Mouse (Mus musculus): ENCODE measurements around the gene Fam43a.

The Fam43a gene

DNA sequence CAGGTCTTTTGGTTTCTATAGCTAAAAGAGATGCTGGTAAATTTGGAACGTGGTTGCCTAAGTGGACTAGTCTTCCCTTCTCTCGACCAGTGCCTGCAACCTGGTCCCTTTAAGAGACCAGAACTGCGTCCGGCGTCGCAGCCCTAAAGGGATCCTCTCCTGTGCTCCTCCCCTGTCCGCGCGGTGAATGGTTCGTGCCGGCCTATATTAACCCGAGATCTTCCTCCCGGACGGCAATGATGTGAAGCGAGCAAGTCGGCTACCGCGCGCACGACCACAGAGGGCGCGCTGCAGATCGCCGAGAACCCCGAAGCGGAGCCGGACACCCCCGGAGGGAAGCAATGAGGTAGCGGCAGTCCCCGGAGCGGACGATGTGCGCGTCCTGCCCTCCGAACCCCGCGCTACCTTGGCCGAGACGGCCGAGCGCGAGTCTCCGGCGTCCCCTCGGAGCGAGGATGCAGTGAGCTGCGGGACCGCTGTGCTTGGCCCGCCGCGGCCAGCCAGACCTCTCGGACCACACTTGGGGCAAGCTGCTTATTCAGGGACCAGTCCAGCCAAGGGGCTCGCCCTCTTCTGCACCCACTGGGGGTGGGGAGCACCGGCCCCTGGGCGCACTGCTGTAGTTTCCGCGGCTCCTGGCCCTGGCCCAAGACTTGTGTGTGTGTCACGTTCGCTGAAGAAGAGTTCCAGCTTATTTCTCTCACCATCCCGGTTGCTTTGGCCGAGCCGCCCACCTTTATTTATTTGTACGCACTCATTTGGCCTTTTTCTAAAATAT is at the start of gene Fam43a:
Gene Fam43a (plus strand): TSS at position 233 of the 778 bp plus-strand sequence.
- peak; percentile 67 for DNase-seq (ENCODE audit: low spot score)

DNA sequence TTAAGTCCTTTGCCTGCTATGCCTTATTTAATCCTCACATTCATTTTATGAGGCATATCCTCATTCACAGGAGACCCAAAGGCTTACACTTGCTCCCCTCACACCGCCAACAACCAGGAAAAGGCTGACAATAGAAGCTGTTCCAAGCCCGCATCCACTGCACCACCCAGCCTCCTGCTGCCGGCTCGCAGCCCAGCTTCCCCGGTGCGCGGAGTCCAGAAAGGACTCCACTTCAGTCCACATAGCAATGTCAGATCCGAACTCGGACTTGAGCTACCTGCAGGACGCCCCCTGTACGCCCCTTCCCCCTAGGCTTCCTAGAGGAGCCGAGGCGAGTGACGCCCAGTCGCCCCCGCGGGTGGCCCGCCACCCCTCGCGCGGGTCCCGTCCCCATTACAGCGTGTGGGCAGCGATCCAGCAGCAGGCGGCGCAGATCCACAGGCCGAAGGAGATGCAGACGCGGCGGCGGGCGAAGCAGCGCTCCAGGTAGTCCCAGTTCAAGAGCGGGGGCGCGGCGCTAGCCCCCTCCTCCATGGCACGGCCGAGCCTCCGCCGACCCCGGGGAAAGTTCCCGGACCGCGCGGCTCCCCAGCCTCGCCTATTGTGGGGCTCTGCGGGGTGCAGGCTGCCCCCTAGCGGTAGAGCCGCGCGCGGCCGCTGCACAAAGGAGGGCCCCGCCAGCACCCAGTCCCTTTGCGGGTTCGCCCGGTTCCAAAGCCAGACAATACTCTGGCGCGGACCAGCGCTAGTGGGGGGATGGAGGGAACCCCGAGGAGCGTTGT is 49.4 kb upstream of the Fam43a start:
- peak; percentile 68 for DNase-seq (ENCODE audit: low spot score)

DNA sequence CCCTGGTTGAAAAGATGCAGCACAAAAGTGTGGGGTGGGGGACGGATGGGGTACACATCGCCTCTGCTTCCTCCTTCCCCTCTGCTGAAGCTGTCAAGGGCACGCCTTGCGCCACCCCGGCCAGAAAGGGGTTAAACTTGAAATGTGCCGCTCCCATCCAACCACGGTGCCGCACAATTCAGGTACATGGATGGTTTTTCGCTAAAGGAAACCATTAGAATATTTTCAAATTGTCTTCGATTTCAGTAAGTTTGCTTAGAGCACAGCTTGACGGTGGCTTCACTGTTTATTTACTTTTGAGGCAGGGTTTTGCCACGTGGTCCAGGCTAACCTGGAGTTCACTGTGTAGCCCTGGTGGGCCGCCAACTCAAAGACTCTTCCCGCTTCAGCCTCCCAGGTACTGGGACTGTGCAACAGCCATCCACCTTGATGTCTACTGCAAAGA is 48.8 kb upstream of the Fam43a start, which contains the start of gene Tmem44:
Gene Tmem44 (minus strand): TSS at position 95 of the 445 bp plus-strand sequence.
- DNase-seq (ENCODE audit: low spot score): no peak

DNA sequence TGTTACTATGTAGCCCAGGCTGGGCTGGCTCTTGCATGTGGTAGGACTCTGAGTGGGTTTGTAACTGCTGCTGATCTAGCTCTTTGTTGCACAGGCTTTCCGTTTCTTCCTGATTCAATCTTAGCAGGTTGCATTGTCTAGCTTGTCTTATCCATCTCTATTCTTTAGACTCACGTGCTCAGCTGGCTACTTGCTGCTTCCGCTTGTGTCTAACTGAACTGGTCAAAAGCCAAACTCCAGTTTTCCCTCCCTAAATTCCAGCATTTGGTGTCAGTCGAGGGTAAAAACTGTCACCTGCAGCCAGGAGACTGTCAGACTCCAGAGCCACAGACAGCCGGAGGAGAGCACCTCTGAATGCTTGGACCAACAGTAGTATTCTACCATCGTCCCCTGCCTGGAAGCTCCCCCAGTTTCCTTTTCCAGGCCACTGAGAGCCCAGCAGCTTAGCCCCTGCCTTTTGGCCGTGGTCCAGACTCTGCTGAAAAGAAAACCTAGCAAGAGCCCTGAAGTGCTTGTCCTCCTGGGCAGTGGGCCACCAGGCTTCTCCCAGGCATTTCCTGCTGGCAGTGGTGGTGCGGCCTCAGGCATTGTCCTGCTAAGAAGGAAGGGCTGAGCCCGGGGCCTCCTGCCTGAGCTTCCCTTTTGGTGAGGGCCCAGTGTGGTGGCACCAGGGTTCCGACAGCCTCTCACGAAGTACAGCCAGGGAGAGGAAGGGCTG is 46.7 kb upstream of the Fam43a start:
- DNase-seq (ENCODE audit: low spot score): no peak

DNA sequence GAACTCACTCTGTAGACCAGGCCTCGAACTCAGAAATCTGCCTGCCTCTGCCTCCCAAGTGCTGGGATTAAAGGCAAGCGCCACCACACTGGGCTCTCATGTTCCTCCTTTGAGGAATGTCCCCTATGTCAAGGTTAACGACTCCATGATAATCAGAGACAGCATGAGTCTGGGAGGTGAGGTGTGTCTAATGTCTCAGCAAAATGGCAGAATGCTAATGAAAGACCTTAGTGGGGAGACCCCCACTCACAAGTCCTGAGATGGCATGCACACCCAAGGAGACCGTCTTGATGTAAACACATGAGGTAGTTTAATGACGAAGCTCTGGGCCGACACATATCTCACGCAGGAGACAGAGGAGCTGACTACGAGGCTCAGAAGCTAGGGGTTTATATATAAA is 45.4 kb upstream of the Fam43a start:
- DNase-seq (ENCODE audit: low spot score): no peak

DNA sequence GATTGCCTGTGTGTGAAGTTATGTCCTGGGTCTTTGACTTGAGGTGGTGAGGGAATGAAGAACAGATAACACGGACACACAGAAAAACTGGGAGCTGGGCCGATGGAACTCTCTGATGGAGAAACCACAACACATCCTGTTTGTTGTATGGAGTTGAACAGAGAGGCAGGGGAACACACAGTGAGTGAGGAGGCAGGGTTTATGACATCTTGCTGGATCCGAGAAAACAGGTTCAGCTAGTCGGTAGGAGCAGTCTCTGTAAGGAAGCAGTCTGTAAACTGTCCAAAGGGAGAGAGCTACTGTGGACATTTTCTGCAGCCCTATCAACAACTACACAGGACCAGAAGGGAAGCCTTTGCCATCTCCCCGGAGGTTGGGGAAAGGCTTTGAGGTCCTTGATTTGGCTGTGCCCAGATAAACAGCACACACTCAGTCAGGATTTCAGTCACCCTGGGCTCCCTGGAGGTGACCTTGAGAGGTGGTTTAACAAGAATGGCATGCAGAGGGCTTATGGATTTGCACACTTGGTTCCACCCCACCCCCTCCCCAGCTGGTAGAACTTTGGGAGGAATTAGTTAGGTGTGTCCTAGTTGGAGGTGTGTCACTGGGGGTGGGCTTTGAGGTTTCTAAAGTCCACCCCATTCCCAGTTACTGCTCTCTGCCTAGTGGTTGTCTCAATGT is 40.1 kb upstream of the Fam43a start:
- DNase-seq (ENCODE audit: low spot score): no peak

DNA sequence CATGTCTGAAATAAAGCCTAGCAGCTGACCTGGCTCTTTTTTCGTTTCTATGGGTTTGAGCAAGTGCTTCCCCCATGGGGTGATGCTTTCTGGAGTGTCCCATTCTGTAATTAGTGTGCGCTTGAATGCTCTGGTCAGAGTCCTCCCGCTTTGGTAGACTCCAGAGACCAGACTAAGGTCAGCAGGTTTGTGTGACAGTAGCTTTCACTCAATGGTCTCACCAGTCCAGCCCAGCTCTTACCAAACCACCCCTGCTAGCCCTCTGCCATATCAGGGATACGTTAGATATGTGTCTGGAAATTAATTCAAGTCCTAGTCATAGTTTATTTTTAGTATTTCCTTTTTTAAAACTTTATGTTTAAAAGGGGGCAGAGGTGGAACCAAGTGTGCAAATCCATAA is 38.9 kb upstream of the Fam43a start:
- no peak for DNase-seq (ENCODE audit: low spot score)

DNA sequence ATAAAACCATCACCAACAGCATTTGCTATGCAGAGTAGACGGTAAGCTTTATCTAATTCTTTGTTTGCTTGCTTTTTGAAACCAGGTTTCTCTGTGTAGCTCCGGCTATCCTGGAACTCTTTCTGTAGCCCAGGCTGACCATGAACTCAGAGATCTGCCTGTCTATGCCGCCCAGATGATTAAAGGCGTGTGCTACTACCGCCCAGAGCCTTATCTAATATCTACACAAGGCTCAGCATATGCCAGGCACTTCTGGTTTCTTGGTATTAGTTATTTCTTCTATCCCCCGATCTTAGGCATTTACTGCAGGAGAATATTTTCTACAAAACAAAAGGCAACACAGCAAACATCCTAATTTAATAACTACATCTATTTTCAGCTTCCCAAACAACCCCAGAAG is 33.9 kb upstream of the Fam43a start:
- peak; percentile 11 for DNase-seq (ENCODE audit: low spot score)

DNA sequence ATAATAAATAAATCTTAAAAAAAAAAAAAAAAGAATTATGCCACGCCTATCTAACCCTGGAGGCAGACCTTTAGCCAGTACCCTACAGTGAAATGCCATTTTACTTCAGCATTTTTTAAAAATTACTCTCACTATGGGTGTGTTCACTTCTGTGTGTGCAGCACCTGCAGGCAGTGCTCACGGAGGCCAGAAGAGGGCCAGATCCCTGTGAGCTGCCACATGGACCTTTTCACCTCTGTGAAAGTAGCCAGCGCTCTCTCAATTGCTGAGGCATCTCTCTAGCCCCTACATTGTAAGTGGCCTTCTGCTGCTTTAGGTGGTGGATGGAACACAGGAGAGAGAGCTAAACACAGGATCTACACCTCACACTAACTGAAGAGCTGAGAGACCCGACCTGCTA is 29.4 kb upstream of the Fam43a start:
- no peak for DNase-seq (ENCODE audit: low spot score)

DNA sequence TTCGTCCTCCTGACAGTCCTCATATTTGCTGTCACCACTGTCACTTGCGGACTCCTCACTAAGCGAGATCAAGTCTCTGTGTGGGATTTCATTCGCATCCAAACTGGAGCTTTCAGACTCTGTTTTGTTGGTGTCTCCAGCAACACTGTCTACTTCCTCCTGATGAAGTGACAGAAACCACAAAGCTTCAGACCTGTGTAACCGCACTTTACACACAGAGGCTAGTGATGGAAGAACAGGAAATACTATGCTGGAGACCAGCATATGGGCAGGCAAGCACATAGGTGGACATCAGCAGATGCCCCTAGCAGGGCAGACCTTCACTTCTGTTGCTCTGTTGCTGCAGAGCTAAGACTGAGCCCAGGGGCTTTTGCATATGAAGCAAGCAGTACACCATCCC is 28.1 kb upstream of the Fam43a start:
- DNase-seq (ENCODE audit: low spot score): no peak

DNA sequence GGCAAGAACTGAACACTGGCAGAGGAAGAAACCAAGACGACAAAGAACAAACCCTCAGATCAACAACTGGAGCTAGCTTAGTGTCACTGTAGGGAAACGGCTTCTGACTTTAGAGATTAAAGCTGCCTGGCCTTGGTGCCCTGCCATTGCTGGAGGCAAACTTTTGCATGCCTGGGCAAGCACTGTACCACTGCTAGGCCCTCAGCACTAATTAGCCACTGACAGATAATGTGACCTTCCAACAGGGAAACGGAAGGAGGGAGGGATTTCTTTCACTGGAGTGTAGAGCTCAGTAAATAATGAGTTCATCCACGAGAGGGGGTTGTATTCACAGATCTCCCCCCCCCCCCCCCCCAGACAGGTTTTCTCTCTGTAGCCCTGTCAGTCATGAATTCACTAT is 27.3 kb upstream of the Fam43a start:
- no peak for DNase-seq (ENCODE audit: low spot score)

DNA sequence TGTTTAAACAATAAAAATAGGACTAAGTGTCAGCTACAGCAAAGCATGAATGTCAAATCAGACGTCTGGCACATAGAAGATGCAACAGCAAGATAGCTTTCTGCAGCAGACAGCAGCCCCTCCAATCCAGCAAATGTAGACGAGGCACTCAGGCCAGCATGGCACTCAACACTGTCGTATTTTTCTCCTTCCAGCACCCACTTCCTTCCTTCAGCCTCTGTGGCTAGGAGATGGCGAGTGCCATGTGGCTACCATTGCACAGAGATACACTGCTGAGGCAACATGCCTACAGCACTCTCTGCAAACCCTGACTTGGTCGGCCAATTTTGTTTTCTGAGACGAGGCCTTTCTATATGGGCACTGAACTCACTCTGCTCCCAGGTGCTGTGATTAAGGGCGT is 23.7 kb upstream of the Fam43a start:
- DNase-seq (ENCODE audit: low spot score): no peak

DNA sequence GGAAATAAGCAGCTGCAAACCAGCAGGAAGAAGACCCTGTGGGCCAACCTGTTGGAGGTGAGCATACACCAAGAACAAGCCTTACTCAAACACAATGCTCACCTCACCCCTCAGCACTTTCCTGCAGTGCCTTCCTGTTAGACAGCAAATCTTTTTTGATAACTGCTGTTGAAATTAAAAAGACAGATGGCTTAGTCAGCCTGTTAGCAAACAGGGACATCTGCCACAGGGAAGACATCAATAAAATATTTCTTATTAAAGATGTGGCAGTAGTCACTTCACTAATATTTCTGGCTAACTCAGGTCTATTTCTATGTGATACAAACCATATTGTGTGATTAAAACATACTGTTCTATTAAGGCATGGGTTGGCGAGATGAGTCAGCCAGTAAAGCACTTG is 23.1 kb upstream of the Fam43a start:
- no peak for DNase-seq (ENCODE audit: low spot score)

DNA sequence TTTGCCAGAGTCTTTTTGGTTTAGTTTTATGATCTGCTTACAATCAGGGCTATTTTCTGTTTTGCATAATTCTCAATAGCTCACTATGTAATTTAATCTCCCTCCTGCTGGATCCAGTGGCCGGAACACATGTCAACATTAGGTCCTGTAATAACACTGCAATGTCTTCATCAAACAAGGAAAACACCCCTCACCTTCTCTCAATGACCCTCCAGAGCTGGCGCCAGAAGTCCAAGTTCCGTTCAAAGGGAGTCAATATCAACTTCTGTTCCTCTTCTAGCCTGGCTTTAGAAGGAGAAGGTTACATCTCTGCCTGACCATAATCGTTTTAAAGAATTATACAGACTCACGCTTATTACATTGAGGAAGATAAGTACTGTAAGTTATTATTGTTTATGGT is 18.8 kb upstream of the Fam43a start:
- no peak for DNase-seq (ENCODE audit: low spot score)

DNA sequence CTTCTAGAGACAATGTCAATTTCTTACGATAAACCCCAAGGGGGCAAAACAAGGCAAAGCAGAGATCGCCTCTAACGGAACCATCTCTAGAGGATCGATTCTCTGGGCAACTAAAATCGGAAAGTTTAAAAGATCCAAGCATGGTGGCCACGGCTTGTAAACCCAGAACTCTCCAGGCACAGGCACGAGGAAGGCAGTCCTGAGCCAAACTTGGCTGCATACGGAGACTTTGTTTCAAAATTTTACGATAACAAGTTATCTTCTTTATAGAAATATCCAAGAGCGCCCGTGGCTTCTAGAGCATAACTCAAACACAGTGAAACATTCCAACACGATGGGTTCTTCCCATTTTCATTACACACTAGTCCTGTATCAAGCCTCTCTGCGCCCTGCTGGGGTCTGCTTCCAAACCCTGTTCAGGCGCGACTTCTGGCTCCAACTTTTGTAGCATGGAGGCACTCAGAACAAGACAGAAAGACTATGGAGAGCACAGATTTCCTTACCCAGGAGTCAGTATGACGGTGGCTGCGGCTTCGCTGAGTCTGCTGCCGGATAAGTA is 12.5 kb upstream of the Fam43a start:
- no peak for DNase-seq (ENCODE audit: low spot score)

DNA sequence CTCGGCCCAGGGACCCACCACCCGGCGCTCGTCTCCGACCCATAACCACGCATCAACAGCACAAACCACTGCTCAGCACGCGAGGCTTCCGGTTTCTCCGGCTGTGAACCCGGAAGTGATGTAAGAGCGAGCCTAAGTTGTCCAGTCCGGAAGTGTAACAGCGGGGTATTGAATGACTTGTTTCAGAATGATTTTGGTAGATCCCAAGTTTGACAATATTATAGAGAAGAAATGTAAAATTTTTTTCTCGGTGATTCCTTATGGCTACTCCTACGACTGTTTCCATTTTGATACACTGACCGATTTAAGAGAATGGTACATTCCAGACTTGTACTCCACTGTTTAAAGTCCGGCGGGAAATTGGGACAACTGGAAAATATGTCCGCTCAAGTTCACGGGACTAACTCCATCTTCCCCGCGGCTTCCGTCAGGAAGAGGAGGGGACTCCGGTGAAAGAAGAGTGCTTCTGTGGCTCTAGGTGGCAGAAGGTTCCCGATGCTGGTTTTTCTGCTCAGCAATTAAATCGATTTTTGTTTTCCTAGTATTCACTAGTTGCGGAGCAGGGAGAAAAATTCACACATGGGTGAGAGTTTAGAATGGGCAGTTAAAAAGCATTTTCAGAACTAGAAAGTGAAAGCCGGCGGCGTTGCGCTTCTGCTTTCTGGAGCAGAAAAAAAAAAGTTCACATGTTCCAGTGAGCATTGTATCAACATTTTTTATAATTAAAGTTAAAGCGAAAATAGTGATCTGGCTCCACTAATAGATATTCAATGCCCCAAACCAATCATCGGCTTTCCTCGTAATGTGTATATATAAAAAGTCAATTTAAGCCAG is 11.8 kb upstream of the Fam43a start, which contains the start of gene Lsg1:
Gene Lsg1 (minus strand): TSS at position 99 of the 834 bp plus-strand sequence.
- peak; percentile 76 for DNase-seq (ENCODE audit: low spot score)

DNA sequence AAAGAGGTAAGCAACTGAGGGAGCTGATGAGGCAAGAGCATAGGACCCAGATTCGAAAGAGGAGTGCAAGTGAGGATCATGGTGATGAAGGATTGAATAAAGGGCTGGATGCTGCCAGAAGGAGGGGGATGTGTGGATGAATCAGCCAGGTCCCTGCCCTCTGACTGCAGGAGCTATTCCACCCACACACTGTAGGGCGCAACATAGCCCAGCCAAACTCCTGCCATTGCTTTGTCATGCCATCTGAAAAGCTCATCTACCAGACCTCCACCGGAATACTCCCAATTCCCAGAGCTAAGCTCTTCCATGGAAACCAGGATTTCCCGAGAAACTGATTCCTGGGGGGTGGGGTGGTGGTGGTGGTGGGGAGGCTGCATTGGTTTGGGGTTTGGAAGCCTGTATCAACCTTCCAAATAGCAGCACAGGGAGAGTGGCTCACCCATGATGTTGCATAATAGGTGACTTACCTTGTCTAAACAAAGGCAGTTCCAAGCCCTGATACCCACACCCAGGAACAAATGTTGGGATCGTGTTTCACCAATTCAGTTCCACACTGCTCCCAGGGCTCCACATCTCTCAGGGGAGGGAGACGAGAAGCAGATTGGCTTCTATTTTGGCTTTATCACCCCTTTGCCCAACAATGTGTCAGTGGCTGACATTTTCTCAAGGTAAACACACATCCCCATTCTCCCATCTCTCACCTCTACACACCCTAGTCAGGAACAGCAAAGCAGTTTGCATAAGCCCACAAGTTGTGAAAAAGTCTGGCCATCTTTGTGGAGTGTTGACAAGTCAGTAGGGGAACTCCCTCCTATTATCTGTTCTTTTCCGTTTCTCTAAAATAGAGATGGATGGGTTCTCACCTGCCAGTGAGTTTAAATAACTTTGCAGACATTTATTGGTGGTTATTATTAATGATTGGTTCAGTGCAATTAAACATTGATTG is 9.0 kb upstream of the Fam43a start:
- DNase-seq (ENCODE audit: low spot score): no peak

DNA sequence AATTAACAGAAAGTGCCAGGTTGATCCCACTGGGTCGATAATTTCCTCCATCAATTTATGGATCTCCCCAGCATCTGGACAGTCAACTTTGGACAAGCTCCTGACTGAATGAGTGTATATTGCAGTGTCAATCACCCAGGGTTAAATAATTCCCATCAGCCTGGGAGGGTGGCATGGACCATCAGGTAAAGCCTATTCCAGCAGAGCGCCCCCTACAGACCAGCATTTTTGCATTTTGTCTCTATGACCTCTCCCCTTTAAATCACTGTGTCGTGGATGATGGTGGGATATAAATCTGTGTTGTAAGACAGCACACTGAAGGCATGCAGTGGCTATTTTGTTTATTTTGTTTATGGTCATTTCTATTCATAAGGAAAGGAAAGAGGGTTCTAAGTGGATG is 7.5 kb upstream of the Fam43a start:
- no peak for DNase-seq (ENCODE audit: low spot score)

DNA sequence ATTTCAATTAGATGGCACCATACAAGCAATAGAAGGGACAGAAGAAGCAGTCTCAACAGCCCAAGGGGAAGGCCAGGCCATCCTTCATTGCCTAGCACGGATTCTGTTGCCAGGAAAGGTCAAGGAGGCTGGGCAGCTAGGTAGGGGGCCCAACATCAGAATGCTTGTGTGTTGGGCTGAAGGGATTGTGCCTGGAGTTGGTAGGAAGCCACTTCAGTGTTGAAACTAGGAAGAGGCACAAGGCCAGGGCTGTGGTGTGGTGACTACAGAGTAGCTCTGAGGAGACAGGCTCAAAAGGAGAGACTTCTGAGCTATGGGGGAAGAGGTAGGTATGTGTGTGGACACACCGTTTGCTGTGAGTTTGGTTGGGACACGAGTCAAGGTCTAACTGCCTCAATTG is 4.2 kb upstream of the Fam43a start:
- no peak for DNase-seq (ENCODE audit: low spot score)

Data from spleen, adult 12 weeks (tissue).